Mouse (Mus musculus): Measurements from ENCODE around the gene Agbl2.

The Agbl2 gene

GRCm38 (mm10) chr2:90782458-90782857 is at the start of gene Agbl2:
Gene Agbl2 (plus strand): TSS chr2:90782727.
- DNase-seq = peak; percentile 28 to 50

GRCm38 (mm10) chr2:90735326-90735725 is 47.2 kb upstream of the Agbl2 start:
- no peak for DNase-seq

DNA sequence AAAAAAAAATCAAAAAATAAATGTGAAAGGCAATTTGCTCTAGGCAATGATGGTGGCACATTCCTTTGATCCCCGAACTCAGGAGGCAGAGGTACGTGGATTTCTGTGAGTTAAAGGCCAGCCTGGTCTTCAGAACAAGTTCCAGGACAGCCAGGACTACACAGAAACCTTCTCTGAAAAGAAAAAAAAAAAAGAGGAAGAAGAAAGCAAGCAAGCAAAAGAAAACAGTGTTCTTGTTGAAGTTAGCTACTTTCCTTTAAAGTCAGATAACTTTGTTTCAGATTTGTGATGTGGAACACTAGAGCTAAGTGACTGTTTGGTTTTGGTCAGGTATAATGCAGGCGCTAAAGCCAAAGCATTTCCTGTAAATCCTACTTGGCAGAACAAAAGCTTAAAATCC is 43.7 kb upstream of the Agbl2 start:
- no peak for DNase-seq

- no peak for DNase-seq
Observed at GRCm38 (mm10) chr2:90739327-90739726, 43.2 kb upstream of the Agbl2 start.

DNA sequence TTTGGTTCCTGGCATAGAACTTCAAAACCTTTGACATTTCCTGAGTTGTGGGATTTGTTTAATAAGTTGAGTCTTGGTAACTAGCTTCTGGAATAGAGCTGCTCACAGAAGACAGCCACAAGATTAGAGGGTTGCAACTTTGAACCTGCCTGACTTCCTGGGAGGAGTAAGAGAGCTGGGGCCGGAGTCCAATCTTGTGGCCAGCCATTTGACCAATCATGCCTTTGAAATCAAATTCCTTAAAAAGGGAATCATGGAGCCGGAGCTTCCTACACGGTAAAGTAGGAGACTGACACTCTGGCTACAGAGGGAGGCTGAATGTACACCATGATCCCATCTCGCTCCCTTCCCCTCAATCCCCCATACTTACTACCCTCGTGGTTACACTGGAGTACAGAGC is 42.6 kb upstream of the Agbl2 start:
- no peak for DNase-seq

- peak in 1 of 2 experiments; percentile 9 for DNase-seq
Observed at GRCm38 (mm10) chr2:90744285-90745052, 38.1 kb upstream of the Agbl2 start.

- peak; percentile 99 for DNase-seq
Observed at GRCm38 (mm10) chr2:90745053-90745678, 37.4 kb upstream of the Agbl2 start, which contains the start of gene Fnbp4. Gene Fnbp4 (plus strand): TSS chr2:90745370.

- DNase-seq = no peak
Observed at GRCm38 (mm10) chr2:90745740-90746537, 36.6 kb upstream of the Agbl2 start.

DNA sequence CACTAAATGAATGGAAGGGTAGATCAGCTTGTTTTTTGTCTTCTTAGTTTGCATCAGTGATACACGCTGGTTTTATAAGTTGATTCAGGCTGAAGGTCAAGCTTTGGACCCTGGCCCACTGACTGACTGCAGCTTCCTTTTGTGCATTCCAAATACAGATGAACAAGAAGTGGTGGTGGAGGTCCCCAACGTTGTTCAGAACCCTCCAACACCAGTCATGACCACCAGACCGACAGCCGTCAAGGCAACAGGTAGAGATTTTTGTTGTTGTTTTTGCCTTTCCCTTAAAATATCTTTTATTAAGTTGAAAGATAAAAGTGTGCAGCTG is 36.0 kb upstream of the Agbl2 start:
- DNase-seq = no peak

DNA sequence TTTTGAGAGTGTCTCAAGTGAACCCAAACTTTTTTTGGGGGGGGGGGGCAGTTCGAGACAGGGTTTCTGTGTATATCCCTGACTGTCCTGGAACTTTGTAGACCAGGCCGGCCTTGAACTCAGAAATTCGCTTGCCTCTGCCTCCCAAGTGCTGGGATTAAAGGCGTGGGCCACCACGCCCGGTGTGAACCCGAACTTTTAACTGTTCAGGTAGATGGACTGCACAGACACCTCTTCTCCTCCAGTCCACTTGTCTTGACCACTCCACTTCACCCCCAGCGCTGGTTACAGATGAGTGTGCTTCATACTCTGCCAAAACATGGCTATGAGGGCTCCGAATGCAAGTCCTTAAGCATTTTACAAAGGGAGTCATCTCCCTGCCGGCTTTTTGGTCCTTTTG is 35.4 kb upstream of the Agbl2 start:
- no peak for DNase-seq

DNA sequence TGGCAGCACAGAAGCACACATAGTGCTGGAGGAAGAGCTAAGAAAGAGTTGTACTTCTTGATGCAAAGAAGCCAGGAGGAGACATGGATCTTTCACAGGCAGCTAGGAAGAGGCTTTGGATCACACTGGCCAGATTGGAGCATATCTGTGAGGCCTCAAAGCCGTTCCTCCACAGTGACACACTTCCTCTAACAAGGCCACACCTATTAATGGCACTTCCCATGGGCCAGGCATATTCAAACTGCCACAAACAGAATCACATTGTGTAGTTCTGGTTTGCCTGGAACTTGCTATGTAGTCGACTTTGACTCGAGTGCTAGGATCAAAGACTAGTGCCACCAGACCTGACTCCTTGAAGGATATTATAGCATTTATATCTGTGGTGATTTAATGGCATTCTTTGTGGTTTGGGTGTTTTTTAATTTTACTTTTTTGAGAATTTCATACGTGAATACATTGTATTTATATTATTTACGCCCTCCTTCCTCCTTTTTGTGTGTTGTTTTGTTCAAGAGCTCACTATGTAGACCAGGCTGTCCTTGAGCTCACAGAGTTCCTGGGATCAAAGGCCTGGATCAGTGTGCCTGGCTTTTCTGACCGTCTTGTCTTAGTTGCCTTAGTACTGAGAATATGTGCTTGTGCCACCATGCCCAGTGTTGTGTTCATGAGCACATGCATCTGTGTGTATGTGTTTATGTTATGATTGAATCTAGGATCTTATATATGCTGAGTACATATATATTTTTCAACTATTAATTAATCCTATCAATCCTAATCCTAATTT is 32.7 kb upstream of the Agbl2 start:
- DNase-seq = peak; percentile 9 to 22

DNA sequence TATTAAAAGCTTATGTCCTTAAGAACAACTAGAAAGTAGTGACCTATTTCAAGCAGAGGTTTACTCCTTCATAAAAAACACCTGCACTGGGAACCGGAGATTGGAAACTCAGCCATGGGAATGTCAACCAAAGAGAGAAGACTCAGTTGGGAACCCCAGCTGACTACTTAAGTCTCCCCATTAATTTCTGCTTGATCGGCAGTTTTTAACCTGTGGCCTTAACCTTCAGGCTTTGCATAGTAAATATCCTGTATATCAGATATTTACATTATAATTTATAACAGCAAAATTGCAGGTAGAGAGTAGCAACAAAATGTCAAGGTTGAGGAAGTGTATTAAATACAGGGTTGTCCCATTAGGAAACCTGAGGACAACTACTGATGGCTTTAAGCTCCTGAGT is 29.0 kb upstream of the Agbl2 start:
- no peak for DNase-seq

- no peak for DNase-seq
Observed at GRCm38 (mm10) chr2:90754188-90754587, 28.3 kb upstream of the Agbl2 start.

DNA sequence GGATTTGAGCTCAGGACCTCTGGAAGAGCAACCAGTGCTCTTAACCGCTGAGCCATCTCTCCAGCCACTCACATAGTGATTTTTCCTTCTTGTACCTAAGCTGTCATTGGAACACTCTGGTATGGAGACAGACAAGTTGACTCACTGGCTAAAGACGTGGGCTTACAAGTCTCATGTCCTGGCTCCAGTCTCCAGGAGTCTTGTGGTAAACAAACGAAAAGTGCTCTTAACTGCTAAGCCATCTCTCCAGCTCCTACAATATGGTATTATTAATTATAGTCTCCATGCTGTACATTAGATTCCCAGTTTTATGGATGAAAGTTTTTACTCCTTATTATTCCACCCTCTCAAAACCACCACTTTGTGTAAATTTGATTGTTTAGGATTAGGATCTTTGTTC is 17.4 kb upstream of the Agbl2 start:
- DNase-seq = no peak

DNA sequence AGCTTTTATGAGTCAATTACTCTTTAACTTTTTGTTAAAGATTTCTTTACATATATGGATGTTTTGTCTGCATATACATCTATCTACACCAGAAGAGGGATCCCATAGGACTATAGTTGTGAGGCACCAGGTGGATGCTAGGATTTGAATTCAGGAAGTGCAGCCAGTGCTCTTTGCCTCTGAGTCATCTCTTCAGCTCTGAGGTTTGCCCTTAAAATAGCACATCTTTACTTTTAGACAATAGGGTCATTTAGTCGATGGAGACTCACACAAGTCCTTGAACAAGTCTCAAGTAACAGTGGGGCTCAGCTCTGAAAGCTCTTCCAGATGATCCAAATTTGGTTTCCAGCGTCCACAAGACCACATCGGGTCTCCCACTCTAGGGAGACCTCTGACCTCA is 1.2 kb upstream of the Agbl2 start:
- no peak for DNase-seq

GRCm38 (mm10) chr2:90781938-90782337 is 589 bp upstream of the Agbl2 start:
- DNase-seq = no peak

DNA sequence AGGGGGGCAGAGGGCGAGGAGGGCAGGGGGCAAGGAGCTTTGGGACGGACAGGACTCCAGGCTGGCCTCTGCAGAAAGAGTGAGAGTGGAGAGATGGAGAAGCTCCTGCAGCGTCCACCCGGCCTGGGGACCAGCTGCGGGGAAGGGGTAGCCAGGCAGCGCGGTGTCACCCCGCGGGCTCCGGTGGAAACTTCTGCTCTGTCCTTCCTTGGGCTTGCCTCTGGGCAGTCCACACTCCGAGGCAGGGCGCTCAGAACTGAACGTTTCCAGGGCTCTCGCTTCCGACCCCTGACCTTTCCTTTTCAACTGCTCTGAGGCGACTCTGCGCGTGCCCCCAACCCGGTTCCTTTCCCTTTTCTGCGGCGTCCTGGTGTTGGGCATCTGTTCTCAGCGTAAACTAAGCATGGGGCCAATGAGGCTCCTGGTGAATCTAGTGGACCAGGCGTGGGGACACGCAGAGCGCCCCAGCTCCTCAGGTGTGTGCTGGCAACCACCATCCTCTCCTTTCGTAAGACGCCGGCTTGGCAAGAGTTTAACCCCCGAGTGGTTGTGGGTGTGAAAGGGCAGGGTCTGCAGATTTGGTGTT is 467 bp downstream of the Agbl2 start:
- DNase-seq = peak; percentile 13 to 24

GRCm38 (mm10) chr2:90788126-90788525 is 5.6 kb downstream of the Agbl2 start:
- DNase-seq = no peak

DNA sequence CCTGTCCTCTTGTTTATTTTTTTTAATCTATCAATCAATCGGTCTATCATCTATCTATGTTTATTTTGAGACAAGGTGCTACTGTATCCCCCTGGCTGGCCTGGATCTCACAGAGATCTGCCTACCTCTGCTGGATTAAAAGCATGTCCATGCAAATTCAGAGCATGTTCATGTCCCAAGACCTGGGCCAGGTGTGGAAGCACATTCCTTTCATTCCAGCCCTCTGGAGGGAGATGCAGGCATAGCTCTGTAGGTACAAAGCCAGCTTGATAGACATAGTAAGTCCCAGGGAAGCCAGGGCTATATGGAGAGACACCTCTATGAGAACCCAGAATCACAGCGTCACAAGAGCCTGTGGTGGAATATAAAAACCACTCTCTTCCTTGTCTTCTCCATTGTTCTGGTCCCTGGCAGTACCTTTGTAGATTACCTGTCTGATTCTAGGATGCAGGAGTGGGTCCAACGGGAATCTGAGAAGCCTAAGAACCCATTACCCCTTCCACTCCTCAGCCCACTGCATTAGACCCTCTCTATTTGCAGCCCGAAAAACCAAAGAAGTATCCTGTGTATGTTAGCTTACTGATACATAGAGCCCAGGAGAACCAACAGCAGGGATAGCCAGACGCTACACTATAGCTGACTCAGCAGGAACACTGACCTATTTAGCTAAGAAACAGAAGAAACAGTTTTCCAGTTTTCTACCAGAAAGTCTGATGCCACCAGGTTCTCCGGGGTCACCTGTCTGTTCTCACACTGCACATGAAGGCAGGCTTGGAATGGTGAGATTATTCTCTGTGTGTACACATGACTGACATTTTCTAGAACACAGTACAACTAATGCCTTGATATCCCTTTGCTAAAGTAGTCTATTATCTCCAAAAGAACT is 26.0 kb downstream of the Agbl2 start:
- DNase-seq = no peak

GRCm38 (mm10) chr2:90810751-90811150 is 28.2 kb downstream of the Agbl2 start:
- no peak for DNase-seq

DNA sequence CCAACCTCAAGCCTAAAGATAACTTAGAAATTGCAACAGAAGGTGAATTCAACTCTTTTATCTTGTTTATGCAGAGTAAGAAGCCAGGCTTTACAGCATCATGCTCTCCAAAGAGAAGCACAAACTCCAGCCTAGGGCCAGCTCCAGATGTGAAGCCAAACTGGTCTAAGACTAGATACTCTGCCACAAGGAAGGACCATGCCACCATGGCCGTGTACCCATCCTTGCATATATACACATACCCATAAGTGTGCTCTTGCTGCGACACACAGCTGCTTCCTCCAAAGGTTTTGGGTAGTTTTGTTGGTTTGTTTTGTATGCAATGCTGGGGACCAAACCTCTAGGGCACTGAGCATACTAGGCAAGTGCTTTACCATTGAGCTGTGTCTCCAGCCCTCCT is 32.7 kb downstream of the Agbl2 start:
- DNase-seq = no peak

DNA sequence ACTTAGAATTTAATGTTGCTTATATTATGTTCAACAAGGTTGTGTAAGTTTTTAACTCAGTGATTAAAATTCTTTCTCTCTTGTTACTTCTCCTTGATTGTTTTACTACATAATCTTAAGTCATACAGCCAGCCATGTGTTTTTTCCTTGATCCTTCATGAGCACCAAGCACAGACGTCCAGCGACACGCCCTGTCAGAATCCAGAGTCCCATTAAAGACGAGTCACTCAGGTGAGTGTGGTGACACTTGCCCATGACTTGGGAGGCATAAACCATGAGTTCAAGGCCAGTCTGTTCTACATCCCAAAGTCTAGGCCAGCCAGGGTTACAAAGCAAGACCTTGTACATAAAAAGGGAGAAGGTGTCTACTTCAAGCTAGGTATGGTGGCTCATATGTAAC is 33.6 kb downstream of the Agbl2 start:
- no peak for DNase-seq
